ENCODE assay signal across 8 mouse cellular contexts in the genomic region with DNA sequence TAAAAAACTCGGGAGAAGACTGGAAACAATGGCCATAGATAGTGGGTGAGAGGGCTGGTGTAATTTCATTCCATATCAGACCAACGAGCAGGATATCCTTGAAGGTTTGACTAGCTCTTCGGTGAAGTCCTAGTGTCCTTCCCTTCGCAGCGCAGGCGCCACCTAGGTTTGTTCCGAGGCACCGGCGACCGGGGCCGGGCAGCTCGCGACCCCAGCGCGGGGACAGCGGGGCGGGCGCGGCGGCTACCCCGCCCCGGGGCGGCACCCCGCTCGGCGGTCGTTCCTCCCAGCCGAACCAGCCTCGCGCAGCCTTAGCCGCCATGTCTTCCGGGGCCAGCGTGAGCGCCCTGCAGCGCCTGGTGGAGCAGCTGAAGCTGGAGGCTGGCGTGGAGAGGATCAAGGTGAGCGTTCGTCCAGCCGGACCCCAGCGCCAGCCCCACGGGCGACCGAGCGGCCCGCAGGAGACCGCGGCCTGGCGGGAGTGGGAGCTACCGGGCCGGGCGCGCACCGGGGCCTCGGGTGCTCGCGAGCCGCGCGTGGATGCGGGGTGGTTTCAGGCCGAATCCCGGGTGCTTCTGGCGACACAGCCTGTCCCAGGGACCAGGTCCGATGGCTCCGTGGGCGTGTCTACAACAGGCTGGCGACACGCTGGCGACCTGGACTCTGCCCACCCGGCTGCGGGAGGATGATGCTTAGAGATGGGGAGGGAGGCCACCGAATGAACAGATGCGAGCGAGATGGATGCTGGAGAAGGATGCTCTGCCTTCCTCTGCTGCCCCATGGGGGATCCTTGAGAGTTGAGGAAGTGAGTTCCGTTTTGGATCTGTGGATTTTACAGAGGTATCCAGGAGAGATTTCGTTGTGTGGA. TPM values are rescaled to one million over a fixed set of nuclear protein-coding genes. Genes with fewer than 3 reads are reported as not detected.
DNase-seq lines count a peak whose midpoint lies in the region; ATAC-seq and TF ChIP-seq lines count a peak whose summit lies in the region.

A gene (plus strand): TSS at position 171 of the 868 bp plus-strand sequence.

- peak; percentile 79 for DNase-seq in CD4-positive, CD25-positive, alpha-beta regulatory T cell, adult 2 months (ENCODE audit: low read depth, low spot score)
- DNase-seq in brain, embryonic 18.5 days (ENCODE audit: low read depth, low spot score) = peak; percentile 39
- DNase-seq in liver, adult 2 months (ENCODE audit: extremely low read depth, low read depth, low spot score) = peak; percentile 25
- peak; percentile 61 to 86 for DNase-seq in spleen, postnatal 4 days (ENCODE audit: low spot score in 2 of 2)

- no peaks in the 10 kb centered on the region for H3K27me3 ChIP-seq in erythroblast, embryonic 14.5 days (ENCODE audit: control insufficient read depth)
- H3K27me3 ChIP-seq in heart, embryonic 11.5 days (ENCODE audit: control insufficient read depth, insufficient read depth, low read length) = no peaks in the 10 kb centered on the region
- H3K27me3 ChIP-seq in kidney, embryonic 15.5 days = no peaks in the 10 kb centered on the region
- no peaks in the 10 kb centered on the region for H3K27me3 ChIP-seq in liver, adult 2 months (ENCODE audit: control insufficient read depth, insufficient read depth, low read length)

- no peak within 1 kb of the TSS for H3K27ac ChIP-seq in heart, embryonic 11.5 days (ENCODE audit: low read depth, low read length)
- peak within 1 kb of the TSS; percentile 75 for H3K27ac ChIP-seq in kidney, embryonic 15.5 days
- H3K27ac ChIP-seq in liver, adult 2 months (replicated peaks; ENCODE audit: insufficient read depth, low read depth, low read length) = no peak within 1 kb of the TSS

- peak within 1 kb of the TSS; percentile 84 for H3K9ac ChIP-seq in heart, embryonic 11.5 days (ENCODE audit: low read depth, low read length)
- H3K9ac ChIP-seq in kidney, embryonic 15.5 days = peak within 1 kb of the TSS; percentile 83
- peak within 1 kb of the TSS; percentile 81 for H3K9ac ChIP-seq in liver, adult 2 months (ENCODE audit: low read depth, low read length)

- peaks cover 27% of the 10 kb centered on the region for H3K4me1 ChIP-seq in erythroblast, embryonic 14.5 days (ENCODE audit: control insufficient read depth)
- H3K4me1 ChIP-seq in heart, embryonic 11.5 days (ENCODE audit: control insufficient read depth, insufficient read depth, low read length) = no peaks in the 10 kb centered on the region
- peaks cover 15% of the 10 kb centered on the region for H3K4me1 ChIP-seq in kidney, embryonic 15.5 days
- 0 out of 2 replicates have a peak, but pooled peaks cover 3% of the 10 kb centered on the region for H3K4me1 ChIP-seq in liver, adult 2 months (ENCODE audit: control insufficient read depth, insufficient read depth, low read length)

- TF ChIP-seq POLR2A in liver, adult 2 months (IDR thresholded peaks at IDR 0.05; ENCODE audit: extremely low read depth, insufficient read depth, low read length) = no peak

- H3K36me3 ChIP-seq in erythroblast, embryonic 14.5 days (ENCODE audit: control insufficient read depth) = peaks cover 2% of the 10 kb centered on the region
- no peaks in the 10 kb centered on the region for H3K36me3 ChIP-seq in heart, embryonic 11.5 days (ENCODE audit: control insufficient read depth, insufficient read depth, low read length)
- H3K36me3 ChIP-seq in kidney, embryonic 15.5 days = peaks cover 15% of the 10 kb centered on the region
- peaks cover 2% of the 10 kb centered on the region; the same call in 1 of the 2 replicates for H3K36me3 ChIP-seq in liver, adult 2 months (ENCODE audit: control insufficient read depth, insufficient read depth, low read length)

- peak; percentile 42 for ATAC-seq in heart, embryonic 11.5 days (replicated peaks; ENCODE audit: insufficient number of reproducible peaks, low FRiP score, low TSS enrichment)
- ATAC-seq in kidney, embryonic 15.5 days (replicated peaks; ENCODE audit: low FRiP score) = peak; percentile 93
- peak; percentile 39 for ATAC-seq in monocyte, adult 5-6 weeks (replicated peaks; ENCODE audit: insufficient number of reproducible peaks, low FRiP score, low TSS enrichment, poor library complexity, severe bottlenecking)

- WGBS in heart, embryonic 11.5 days (ENCODE audit: insufficient replicate concordance) = 10% methylated on average over 76 of the region's 76 CpGs
- 9% methylated on average over 75 of the region's 76 CpGs for WGBS in kidney, embryonic 15.5 days
- 2% methylated on average over 76 of the region's 76 CpGs for WGBS in liver, adult 2 months

- no peaks in the 10 kb centered on the region for H3K79me2 ChIP-seq in liver, adult 2 months (ENCODE audit: control insufficient read depth, insufficient read depth, low read length)

- no peaks in the 10 kb centered on the region for H3K9me3 ChIP-seq in erythroblast, embryonic 14.5 days (ENCODE audit: control insufficient read depth, low read length)
- H3K9me3 ChIP-seq in heart, embryonic 11.5 days (replicated peaks; ENCODE audit: control insufficient read depth, low read length) = no peaks in the 10 kb centered on the region
- no peaks in the 10 kb centered on the region for H3K9me3 ChIP-seq in kidney, embryonic 15.5 days (replicated peaks)

- H3K4me3 ChIP-seq in erythroblast, embryonic 14.5 days (replicated peaks) = peak within 1 kb of the TSS; percentile 82
- H3K4me3 ChIP-seq in heart, embryonic 11.5 days (ENCODE audit: low read depth, low read length) = peak within 1 kb of the TSS; percentile 85
- peak within 1 kb of the TSS; percentile 88 for H3K4me3 ChIP-seq in kidney, embryonic 15.5 days (replicated peaks)
- H3K4me3 ChIP-seq in liver, adult 2 months (ENCODE audit: insufficient read depth, low read depth, low read length) = peak within 1 kb of the TSS; percentile 84

- H3K4me2 ChIP-seq in heart, embryonic 11.5 days = peak within 1 kb of the TSS; percentile 80
- H3K4me2 ChIP-seq in kidney, embryonic 15.5 days = peak within 1 kb of the TSS; percentile 86

- no peak; the same call in 1 of the 2 replicates for TF ChIP-seq CTCF in liver, adult 2 months (IDR thresholded peaks at IDR 0.05; ENCODE audit: low read depth, low read length)

RNA-seq across cellular contexts. Expression of the gene that starts here (rescaled TPM):
- polyA plus RNA-seq in erythroblast, embryonic 14.5 days (2012) = 0.38 and 0.59 TPM in 2 replicates
- 54.1 and 59.8 TPM in 2 replicates for polyA plus RNA-seq in heart, embryonic 11.5 days (2014; fragmentation: Nextera tagmentation; extraction: Ambion mirVana)
- 101 and 105 TPM in 2 replicates for polyA plus RNA-seq in kidney, embryonic 15.5 days (2015; fragmentation: Nextera tagmentation; extraction: Ambion mirVana)
- 10.1 and 14.7 TPM in 2 replicates for total RNA-seq in liver, adult 2 months (2014; rRNA removed)
- polyA plus RNA-seq in liver, adult 2 months (2012; rRNA removed) = 5.5 and 6.0 TPM in 2 replicates
- total RNA-seq in monocyte, adult 5-6 weeks (2017) = 76.3 to 133 TPM (median 119 TPM) in 3 replicates

Comparison
In these comparisons a context has a peak if more than half of its experiments do, and no peak if none do; other contexts are left out.
1. DNase-seq: peak in every context shown above with its lines; median percentile 79 in CD4-positive, CD25-positive, alpha-beta regulatory T cell, adult 2 months; 74 in spleen, postnatal 4 days; 39 in brain, embryonic 18.5 days; 25 in liver, adult 2 months.
2. ATAC-seq: peak in every context shown above with its lines; median percentile 93 in kidney, embryonic 15.5 days; 42 in heart, embryonic 11.5 days; 39 in monocyte, adult 5-6 weeks.